Mouse (Mus musculus): ENCODE data around the gene Bnipl.

DNA sequence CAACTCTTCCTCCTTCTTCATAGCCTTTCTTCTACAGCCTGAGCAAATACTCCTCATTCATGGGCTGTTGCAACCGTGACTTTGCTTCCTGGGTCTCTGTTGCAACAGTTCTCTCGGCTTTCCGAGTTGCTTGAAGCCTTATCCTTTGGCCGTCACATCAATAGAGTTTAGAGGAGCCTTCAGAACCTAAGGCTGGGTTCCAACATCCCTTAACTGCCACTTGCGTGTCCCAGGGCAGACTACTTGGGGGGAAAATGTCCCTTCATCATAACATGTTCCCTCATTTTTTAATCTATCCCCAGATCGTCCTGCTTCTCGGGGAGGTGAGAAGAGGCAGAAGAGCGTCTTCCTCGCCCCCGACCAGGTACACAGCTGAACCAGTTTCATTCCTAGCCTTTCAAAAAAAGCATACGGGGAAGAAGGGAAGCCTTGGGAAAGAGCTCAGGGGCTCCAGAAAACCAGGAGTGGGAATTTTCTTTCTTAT is 31.4 kb upstream of the Bnipl start:
- TF ChIP-seq HCFC1 (IDR thresholded peaks at IDR 0.05; ENCODE audit: borderline replicate concordance, insufficient read depth, low read length) = no peak
- TF ChIP-seq ZNF384 (IDR thresholded peaks at IDR 0.05; ENCODE audit: low read depth, low read length) = no peak
- no peak for TF ChIP-seq ZC3H11A (IDR thresholded peaks at IDR 0.05; ENCODE audit: borderline replicate concordance, low read depth, low read length)
- TF ChIP-seq MAFK (IDR thresholded peaks at IDR 0.05; ENCODE audit: insufficient read depth, low read depth, low read length) = no peak
- no peak for TF ChIP-seq CHD2 (IDR thresholded peaks at IDR 0.05; ENCODE audit: low read depth, low read length)

Measured in ES-E14 (cell line).